Mouse (Mus musculus) G1E (cell line): ENCODE measurements around the gene Ttc29.

Experiments
- CTCF ChIP-seq: IDR thresholded peaks from 2 replicates; pipeline ENCODE4 v1.5.1; 2012; ENCODE audit warnings: low read depth, low read length, inconsistent platforms, mixed read lengths
- GATA1 ChIP-seq: IDR thresholded peaks from 2 replicates; pipeline ENCODE4 v1.6.1; 2012; ENCODE audit warnings: borderline replicate concordance, low read length, inconsistent platforms, mixed read lengths
- TAL1 ChIP-seq: conservative IDR thresholded peaks from 2 replicates; pipeline ENCODE4 v1.6.1; 2012; ENCODE audit warnings: low read depth, low read length, inconsistent platforms, mixed read lengths

DNA sequence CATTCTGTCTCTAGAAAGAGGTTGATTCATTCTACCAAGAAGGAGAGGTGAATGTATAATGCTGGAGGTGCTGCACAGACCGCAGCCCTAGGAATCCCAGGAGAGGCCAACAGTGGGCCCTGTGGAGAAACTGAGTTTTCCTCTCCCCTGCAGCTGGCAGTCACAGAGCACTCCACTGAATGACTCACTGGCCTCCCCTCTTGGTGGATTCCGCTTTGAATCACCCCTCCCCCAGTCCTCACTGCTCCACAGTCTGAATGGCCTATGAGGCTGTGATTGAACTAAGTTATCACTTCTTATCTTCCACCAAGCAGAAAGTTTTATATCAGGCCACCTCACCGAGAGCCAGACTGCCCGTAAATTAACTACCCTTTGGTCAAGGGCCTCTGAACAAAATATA, 94.0 kb downstream of the Ttc29 start:
- no peak for TF ChIP-seq CTCF
- no peak for TF ChIP-seq GATA1
- TF ChIP-seq TAL1 = no peak
